In genomic region chr3:145365227-145365626, GRCm38 (mm10) we compare ENCODE assay signal across 12 mouse cellular contexts.
A peak's percentile ranks its signal among the peaks of the same experiment; 100 is the strongest.
DNase-seq lines count a peak whose midpoint lies in the region; ATAC-seq lines count a peak whose summit lies in the region.
"Had no signal": no experiment of that assay in that cellular context is flagged by ENCODE, and none has a peak within 500 bp of the region (broad histone marks: within the 10 kb centered on the region; RNA-seq: fewer than 3 reads in every experiment).

No protein-coding gene starts in this region.

- no peaks in the 10 kb centered on the region for H3K36me3 ChIP-seq in hindbrain, embryonic 11.5 days (ENCODE audit: control insufficient read depth, insufficient read depth, low read length)
- no peaks in the 10 kb centered on the region for H3K36me3 ChIP-seq in hindbrain, embryonic 13.5 days
- H3K36me3 ChIP-seq: embryonic facial prominence, embryonic 15.5 days; heart, embryonic 15.5 days; liver, embryonic 15.5 days had no signal

- H3K4me1 ChIP-seq in hindbrain, embryonic 11.5 days (replicated peaks; ENCODE audit: control insufficient read depth, insufficient read depth, low read length): no peaks in the 10 kb centered on the region
- no peaks in the 10 kb centered on the region for H3K4me1 ChIP-seq in hindbrain, embryonic 13.5 days (replicated peaks)
- H3K4me1 ChIP-seq: embryonic facial prominence, embryonic 15.5 days; heart, embryonic 15.5 days; liver, embryonic 15.5 days had no signal

- no peaks in the 10 kb centered on the region for H3K9me3 ChIP-seq in hindbrain, embryonic 11.5 days (ENCODE audit: control insufficient read depth, low read length)
- no peaks in the 10 kb centered on the region for H3K9me3 ChIP-seq in hindbrain, embryonic 13.5 days
- H3K9me3 ChIP-seq: embryonic facial prominence, embryonic 15.5 days; heart, embryonic 15.5 days; liver, embryonic 15.5 days had no signal

- no peaks in the 10 kb centered on the region for H3K27me3 ChIP-seq in hindbrain, embryonic 11.5 days (ENCODE audit: control insufficient read depth, insufficient read depth, low read length)
- no peaks in the 10 kb centered on the region for H3K27me3 ChIP-seq in hindbrain, embryonic 13.5 days
- H3K27me3 ChIP-seq: embryonic facial prominence, embryonic 15.5 days; heart, embryonic 15.5 days; liver, embryonic 15.5 days had no signal

- H3K9ac ChIP-seq in hindbrain, embryonic 11.5 days (ENCODE audit: low read depth, low read length): no peak overlapping the region
- H3K9ac ChIP-seq in hindbrain, embryonic 13.5 days: no peak overlapping the region
- H3K9ac ChIP-seq: embryonic facial prominence, embryonic 15.5 days; heart, embryonic 15.5 days; liver, embryonic 15.5 days had no signal

- H3K27ac ChIP-seq in hindbrain, embryonic 11.5 days (ENCODE audit: low read depth, low read length): no peak overlapping the region
- no peak overlapping the region for H3K27ac ChIP-seq in hindbrain, embryonic 13.5 days
- H3K27ac ChIP-seq: embryonic facial prominence, embryonic 15.5 days; heart, embryonic 15.5 days; liver, embryonic 15.5 days had no signal

- no peak for ATAC-seq in CD4-positive, CD25-positive, alpha-beta regulatory T cell, adult 4 months
- ATAC-seq in hindbrain, embryonic 11.5 days (ENCODE audit: low FRiP score): no peak
- no peak for ATAC-seq in hindbrain, embryonic 13.5 days (ENCODE audit: low FRiP score)

- H3K4me3 ChIP-seq in hindbrain, embryonic 11.5 days (ENCODE audit: low read depth, low read length): no peak overlapping the region
- H3K4me3 ChIP-seq in hindbrain, embryonic 13.5 days: no peak overlapping the region
- H3K4me3 ChIP-seq: embryonic facial prominence, embryonic 15.5 days; heart, embryonic 15.5 days; liver, embryonic 15.5 days had no signal

- no peak overlapping the region for H3K4me2 ChIP-seq in hindbrain, embryonic 11.5 days (replicated peaks; ENCODE audit: low read depth, low read length)
- no peak overlapping the region for H3K4me2 ChIP-seq in hindbrain, embryonic 13.5 days
- H3K4me2 ChIP-seq: embryonic facial prominence, embryonic 15.5 days; heart, embryonic 15.5 days; liver, embryonic 15.5 days had no signal

- peak; percentile 7 for DNase-seq in CD4-positive, CD25-positive, alpha-beta regulatory T cell, adult 2 months (ENCODE audit: low read depth, low spot score)
- DNase-seq in hindbrain, embryonic 11.5 days (ENCODE audit: low spot score): peak; percentile 26
- DNase-seq in lung, postnatal 10 days: peak; percentile 15
- DNase-seq in lung, postnatal 4 days: no peak
- peak; percentile 9 for DNase-seq in mesoderm, embryonic 11.5 days (ENCODE audit: low read depth, low spot score)
- no peak for DNase-seq in thymus, adult 18-20 months
- DNase-seq: thymus, postnatal 25 days had no signal

- 52% methylated on average over 3 of the region's 3 CpGs for WGBS in hindbrain, embryonic 11.5 days
- 56% methylated on average over 3 of the region's 3 CpGs for WGBS in hindbrain, embryonic 13.5 days

Comparison
In these comparisons a context has a peak if more than half of its experiments do, and no peak if none do; other contexts are left out.
1. DNase-seq: peak in CD4-positive, CD25-positive, alpha-beta regulatory T cell, adult 2 months (single experiment), hindbrain, embryonic 11.5 days (single experiment), lung, postnatal 10 days (single experiment) and mesoderm, embryonic 11.5 days (single experiment); none in lung, postnatal 4 days (0 of 2) and thymus, adult 18-20 months (0 of 2).